Mouse (Mus musculus) T-helper 17 cell (primary cell): ENCODE results near the gene Mgat4a.

Experiments
- in situ Hi-C, 2 experiments: fragments of 300-600 bp; cut with MboI, MseI; formaldehyde crosslinking; loops; 1 replicate in 1 of 2; 2 replicates in 1 of 2; pipeline ENCODE4 v1.15.1; 2025; ENCODE audit warnings: high pct_unique_total_duplicates in 2 of 2

Gene Mgat4a

DNA sequence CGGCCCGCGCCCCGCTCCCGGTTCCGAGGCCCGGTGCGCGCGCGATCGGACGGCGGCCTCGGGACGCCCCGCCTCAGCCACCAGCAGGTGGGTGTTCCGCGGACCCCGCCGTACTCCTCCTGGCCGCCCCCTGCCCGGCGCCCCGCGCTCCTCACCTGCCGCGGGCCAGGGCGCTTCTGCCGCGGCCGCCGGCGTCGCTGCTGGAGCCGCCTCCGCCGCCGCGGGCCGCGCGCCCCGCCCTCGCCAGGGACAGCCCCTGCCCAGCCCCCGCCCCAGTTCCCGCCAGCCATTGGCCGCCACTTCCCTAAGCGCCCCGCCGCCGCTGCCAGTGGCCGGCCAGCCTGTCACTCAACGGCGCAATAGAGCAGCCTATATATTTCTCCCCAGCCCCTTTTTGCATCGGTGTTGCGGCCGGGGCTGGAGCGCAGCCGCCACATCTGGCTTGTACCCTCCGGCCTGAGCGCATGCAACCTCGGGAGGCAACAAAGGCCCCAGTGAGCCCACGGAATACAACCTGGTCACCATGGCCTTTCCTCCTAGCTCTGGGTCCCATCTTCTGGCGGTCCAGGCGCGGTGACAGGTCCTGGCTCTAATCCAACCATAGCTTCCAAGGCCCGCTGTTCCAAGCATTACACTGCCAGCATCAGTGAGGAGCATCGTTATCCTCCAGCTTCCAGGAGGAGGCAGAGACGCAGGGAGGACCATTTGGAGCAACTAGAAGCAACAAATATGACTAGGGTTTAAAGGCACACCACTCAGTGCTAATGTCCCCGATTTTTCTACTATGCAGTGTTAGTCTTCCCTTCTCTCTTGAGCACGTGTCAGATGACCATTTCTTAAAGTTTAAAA is at the start of gene Mgat4a:
TSS of gene Mgat4a (minus strand) at position 207 of the 849 bp plus-strand sequence.
- in situ Hi-C loops: no loop called here

DNA sequence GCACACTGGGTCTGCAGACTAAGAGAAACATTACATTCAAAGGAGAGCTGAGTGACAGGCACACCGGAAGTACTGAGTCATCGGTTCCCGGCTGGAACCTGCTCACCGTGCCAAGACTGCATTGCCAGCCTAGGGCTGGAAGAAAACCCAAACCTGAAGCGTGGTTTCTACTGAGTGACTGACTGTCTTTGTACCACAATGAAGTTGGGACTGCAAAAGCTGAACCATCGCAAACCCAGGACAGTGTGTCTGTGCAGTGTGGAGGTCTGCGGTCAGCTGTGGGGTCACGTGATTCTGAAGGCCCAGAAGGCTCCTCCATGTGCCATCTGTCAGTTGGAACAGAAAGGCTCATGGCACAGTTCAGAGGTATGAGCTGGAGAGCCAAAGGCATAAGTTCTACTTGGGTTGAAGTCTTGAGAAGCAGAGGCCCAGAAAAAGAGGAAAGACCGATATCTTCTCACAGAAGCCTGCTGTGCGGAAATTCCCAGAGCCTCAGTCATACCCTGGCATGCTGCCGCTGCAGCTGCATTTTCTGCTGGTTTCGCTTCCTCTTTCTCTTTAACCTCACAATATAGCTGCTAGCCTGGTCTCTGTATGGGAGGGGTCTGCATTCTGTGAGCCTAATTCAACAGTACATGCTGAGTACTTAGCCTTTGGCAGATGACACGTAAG is 45.1 kb upstream of the Mgat4a start:
- in situ Hi-C loops: no loop called here

DNA sequence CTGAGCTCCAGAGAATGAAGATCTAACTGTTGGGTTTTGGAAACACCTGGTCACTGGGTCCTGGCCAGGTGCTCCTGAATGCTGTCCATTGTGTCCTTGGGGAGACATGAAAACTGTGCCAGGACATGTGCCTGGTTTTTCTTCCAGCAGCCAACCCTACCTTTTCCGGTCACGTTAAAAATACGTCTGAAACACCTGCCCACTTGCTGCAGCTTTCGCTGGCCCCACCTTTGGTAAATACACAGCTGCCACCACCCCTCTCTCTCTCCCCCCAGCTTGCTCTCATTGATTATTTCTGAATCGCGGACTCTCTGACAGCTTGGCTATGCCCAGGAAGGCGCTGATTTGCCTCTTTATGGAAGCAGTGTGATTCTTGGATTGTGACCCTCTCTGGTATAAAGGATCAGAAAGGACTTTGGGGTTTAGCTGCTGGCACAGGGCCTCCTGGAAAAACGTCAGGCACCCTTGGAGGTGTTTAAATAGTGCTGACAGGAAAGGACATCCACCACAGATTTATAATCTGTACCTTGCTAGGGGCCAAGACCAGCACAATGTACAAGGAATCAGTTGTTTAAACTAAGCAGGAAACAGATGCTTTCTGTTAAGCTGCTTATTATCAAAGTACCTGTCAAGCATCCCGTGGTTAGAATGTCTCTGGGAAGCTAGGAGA is 43.1 kb upstream of the Mgat4a start:
- in situ Hi-C loops: no loop called here

- in situ Hi-C loops: no loop called here
These were observed 42.4 kb upstream of the Mgat4a start for GRCm38 (mm10) chr1:37583167-37583566.

- in situ Hi-C loops: no loop called here
These were observed 38.9 kb upstream of the Mgat4a start for GRCm38 (mm10) chr1:37579686-37580085.

GRCm38 (mm10) chr1:37572528-37573272 is 31.9 kb upstream of the Mgat4a start:
- in situ Hi-C loops: no loop called here

DNA sequence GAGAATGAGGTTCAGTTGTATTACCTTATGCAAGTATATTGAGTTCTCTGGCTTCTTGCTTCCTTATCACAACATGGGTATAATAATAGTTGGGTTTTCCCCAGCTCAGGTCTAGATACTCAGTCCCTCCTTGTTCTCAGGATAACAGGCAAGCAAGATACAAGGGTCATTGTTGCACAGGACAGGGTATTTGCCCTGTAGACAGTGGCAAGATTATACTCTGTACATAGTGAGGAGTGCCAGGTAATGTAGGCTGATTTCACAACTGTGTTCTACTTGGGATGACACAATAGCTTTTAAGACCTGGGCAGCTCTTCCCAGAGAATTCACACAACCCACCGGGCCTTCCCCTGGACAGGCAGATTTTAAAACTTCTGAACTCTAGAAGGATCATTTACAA is 27.6 kb upstream of the Mgat4a start:
- in situ Hi-C loops: no loop called here

- in situ Hi-C loops: no loop called here
These were observed 25.9 kb upstream of the Mgat4a start for GRCm38 (mm10) chr1:37566754-37567153.

DNA sequence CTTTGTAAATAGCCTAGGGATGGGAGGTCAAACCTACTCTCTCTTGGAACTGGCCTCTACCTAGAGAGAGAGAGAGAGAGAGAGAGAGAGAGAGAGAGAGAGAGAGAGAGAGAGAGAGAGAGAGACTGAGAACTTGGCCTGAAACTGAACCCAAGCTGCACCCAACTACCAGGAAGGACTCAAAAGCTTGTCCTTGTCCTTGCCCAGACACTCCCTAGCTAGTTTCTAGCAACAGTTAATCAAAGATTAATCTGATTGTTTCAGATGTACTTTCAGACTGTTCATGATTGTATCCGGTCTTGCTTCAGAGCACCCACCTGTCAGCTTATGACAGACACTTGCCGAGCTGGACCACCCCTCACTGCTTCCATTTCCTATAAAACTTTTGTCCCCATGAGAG is 25.5 kb upstream of the Mgat4a start:
- in situ Hi-C loops: no loop called here

GRCm38 (mm10) chr1:37565396-37565795 is 24.6 kb upstream of the Mgat4a start:
- in situ Hi-C loops: no loop called here

- in situ Hi-C loops: no loop called here
These were observed 21.1 kb upstream of the Mgat4a start for GRCm38 (mm10) chr1:37561955-37562354.

GRCm38 (mm10) chr1:37560356-37560755 is 19.5 kb upstream of the Mgat4a start:
- in situ Hi-C loops: no loop called here

GRCm38 (mm10) chr1:37551986-37552385 is 11.2 kb upstream of the Mgat4a start:
- in situ Hi-C loops: no loop called here

DNA sequence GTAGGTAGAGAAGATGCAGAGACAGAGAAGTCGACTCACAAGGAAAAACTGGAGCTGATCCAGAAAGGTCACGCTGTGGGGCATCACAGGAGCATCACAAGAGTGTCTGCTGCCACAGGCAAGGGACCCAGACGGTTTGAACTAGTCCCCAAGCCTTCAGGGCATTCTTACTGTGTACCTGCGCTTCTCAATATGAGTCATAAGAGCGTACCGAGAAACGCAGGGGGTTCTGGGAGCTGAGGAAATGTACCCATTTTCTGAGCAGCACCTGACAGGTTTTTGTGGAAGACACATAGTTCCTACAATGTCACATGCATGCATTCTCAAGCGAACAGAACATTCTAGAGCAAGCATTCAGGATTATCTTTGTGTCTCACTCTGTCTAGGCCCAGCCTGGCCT is 8.7 kb upstream of the Mgat4a start:
- in situ Hi-C loops: no loop called here

- in situ Hi-C loops: no loop called here
These were observed 5.7 kb upstream of the Mgat4a start for GRCm38 (mm10) chr1:37546398-37547051.

DNA sequence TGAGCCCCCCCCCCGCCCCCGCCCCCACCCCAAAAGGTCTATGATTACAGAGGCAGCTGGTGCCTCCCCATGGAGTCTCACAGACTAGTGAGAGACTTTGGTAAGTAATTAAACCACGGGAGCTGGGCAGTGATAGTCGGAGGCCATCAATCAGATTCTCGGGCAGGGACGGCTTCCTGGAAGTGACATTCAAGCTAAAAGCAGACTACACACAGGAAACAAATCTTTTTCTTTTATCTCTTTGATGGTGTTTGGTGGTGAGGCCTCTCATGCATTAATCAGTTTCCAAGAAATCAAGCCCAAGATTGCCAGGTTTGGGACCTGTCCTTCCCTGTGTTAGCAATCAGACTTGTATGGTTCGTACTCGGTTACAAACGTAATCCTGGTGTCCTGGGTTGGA is 3.4 kb upstream of the Mgat4a start:
- in situ Hi-C loops: no loop called here

DNA sequence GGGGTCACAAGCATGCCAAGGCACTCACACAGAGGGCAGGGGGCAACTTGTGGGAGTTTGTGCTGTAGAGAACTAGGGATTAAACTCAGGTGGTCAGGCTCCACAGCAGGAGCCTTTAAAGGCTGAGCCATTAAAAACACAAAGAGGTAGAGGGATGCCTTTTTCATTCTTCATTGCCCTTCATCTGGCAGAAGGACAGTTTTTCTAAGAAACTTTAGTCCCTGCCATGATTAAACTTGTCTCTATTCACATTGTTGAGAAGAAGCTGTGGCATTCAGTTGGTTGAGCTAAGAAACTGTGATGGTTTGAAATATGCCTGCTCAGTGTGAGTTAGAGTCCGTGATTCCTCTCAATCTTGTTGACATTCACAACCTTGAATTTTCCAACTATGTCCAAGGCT is 2.2 kb upstream of the Mgat4a start:
- in situ Hi-C loops: no loop called here

GRCm38 (mm10) chr1:37539968-37540809 is 627 bp downstream of the Mgat4a start:
- in situ Hi-C loops: no loop called here

DNA sequence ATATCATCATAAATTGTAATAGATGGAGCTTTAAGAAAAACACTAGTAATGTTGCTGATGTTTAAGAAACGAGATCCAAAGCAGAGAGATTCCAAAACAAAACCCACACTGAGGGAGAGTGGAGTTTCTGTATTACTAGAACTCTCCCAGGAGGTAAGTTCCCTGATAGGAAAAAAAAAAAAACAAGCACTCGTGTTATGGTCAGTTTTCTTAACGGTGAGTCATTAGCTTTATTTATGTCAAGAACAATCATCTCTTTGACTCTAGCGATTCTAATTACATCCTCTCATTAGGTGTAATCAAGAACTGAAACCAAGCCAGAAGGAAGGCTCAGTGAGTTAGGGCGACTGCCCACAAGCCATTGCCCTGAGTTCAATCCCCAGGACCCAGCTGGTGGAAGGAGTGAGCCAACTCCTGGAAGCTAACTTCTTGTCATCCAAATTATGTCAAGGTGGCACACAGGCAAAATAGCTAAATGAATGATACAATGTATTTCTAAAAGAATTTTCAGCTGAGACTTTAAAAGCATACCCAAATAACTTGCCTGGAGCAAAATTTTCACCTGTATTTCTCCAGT is 6.2 kb downstream of the Mgat4a start:
- in situ Hi-C loops: loop anchor here in 1 of 2 experiments (5.0 kb wide), 1 partner anchor 62 kb away; no protein-coding TSS in a partner anchor

GRCm38 (mm10) chr1:37533181-37533580 is 7.6 kb downstream of the Mgat4a start:
- in situ Hi-C loops: loop anchor here in 1 of 2 experiments (5.0 kb wide), 1 partner anchor 61 kb away; no protein-coding TSS in a partner anchor
